Mouse (Mus musculus) brain, embryonic 14.5 days (tissue): ENCODE data around the gene Irf8. TPM values are rescaled to one million over a fixed set of nuclear protein-coding genes. Genes with fewer than 3 reads are reported as not detected.

ENCODE experiments used
- DNase-seq: peaks from one replicate; pipeline ENCODE4 v3.0.0-alpha.2; 2011; ENCODE audit warnings: low read depth
- CTCF ChIP-seq: fragments of 200-500 bp; IDR thresholded peaks from 2 replicates; pipeline ENCODE4 v1.5.1; 2012; ENCODE audit warnings: inconsistent platforms, mild to moderate bottlenecking, moderate library complexity, borderline replicate concordance; ENCODE audit not compliant: insufficient read depth, insufficient read length; ENCODE audit errors: extremely low read depth
- POLR2A ChIP-seq: fragments of 200-500 bp; IDR thresholded peaks from 2 replicates; pipeline ENCODE4 v1.6.1; 2012; ENCODE audit warnings: mild to moderate bottlenecking, inconsistent platforms, borderline replicate concordance; ENCODE audit not compliant: poor library complexity, insufficient read depth, insufficient read length, severe bottlenecking; ENCODE audit errors: extremely low read depth
- polyA plus RNA-seq: library from polyadenylated mRNA; depleted of rRNA; stranded (reverse); fragments of >200 nt; gene quantifications from 2 replicates; pipeline ENCODE4 v1.2.3, GENCODE M21; 2012

Gene Irf8
- polyA plus RNA-seq, 1 experiment = 1.7 TPM

- DNase-seq = no peak
- TF ChIP-seq CTCF = no peak
- no peak for TF ChIP-seq POLR2A
Observed at GRCm38 (mm10) chr8:120699079-120699478, 37.1 kb upstream of the Irf8 start.

- TF ChIP-seq CTCF (no peak), POLR2A (no peak)
- no peak for DNase-seq
Observed at GRCm38 (mm10) chr8:120699565-120699964, 36.6 kb upstream of the Irf8 start.

- DNase-seq = no peak
- TF ChIP-seq POLR2A (no peak), CTCF (no peak)
Observed at GRCm38 (mm10) chr8:120700053-120700452, 36.1 kb upstream of the Irf8 start.

GRCm38 (mm10) chr8:120701758-120702465 is 34.2 kb upstream of the Irf8 start:
- TF ChIP-seq CTCF (no peak), POLR2A (no peak)
- DNase-seq = no peak

- DNase-seq = no peak
- TF ChIP-seq POLR2A (no peak), CTCF (no peak)
Observed at GRCm38 (mm10) chr8:120704203-120704602, 32.0 kb upstream of the Irf8 start.

- DNase-seq = no peak
- TF ChIP-seq POLR2A (no peak), CTCF (no peak)
Observed at GRCm38 (mm10) chr8:120705163-120705562, 31.0 kb upstream of the Irf8 start.

- DNase-seq = no peak
- TF ChIP-seq POLR2A = no peak
- no peak for TF ChIP-seq CTCF
Observed at GRCm38 (mm10) chr8:120706193-120706592, 30.0 kb upstream of the Irf8 start.

GRCm38 (mm10) chr8:120709176-120709575 is 27.0 kb upstream of the Irf8 start:
- DNase-seq = no peak
- TF ChIP-seq CTCF (no peak), POLR2A (no peak)

- DNase-seq = no peak
- no peak for TF ChIP-seq POLR2A
- TF ChIP-seq CTCF = no peak
Observed at GRCm38 (mm10) chr8:120715200-120715599, 21.0 kb upstream of the Irf8 start.

- no peak for TF ChIP-seq POLR2A
- no peak for TF ChIP-seq CTCF
- DNase-seq = no peak
Observed at GRCm38 (mm10) chr8:120715996-120716680, 20.0 kb upstream of the Irf8 start.

GRCm38 (mm10) chr8:120719586-120720236 is 16.4 kb upstream of the Irf8 start:
- TF ChIP-seq CTCF = no peak
- TF ChIP-seq POLR2A = no peak
- DNase-seq = no peak
